Mouse (Mus musculus) heart, adult 2 months (tissue): Measurements from ENCODE around the gene Snd1. TPM values are rescaled to one million over a fixed set of nuclear protein-coding genes. Genes with fewer than 3 reads are reported as not detected.

Experiments used
- DNase-seq, 2 experiments: peaks; one replicate each; pipeline ENCODE4 v3.0.0; 2021
- H3K27ac ChIP-seq: fragments of 200-600 bp; 2 replicates; pipeline ENCODE4 v1.8.1; 2022
- H3K27me3 ChIP-seq: fragments of 200-500 bp; 2 replicates; pipeline ENCODE4 v1.6.1; 2012; ENCODE audit warnings: mild to moderate bottlenecking, low read length, inconsistent platforms, mixed read lengths; ENCODE audit not compliant: control insufficient read depth, insufficient read depth
- H3K36me3 ChIP-seq: fragments of 200-500 bp; 2 replicates; pipeline ENCODE4 v1.6.1; 2012; ENCODE audit warnings: low read length, inconsistent platforms; ENCODE audit not compliant: control insufficient read depth, insufficient read depth
- H3K4me1 ChIP-seq: fragments of 200-500 bp; 2 replicates; pipeline ENCODE4 v1.6.1; 2011; ENCODE audit warnings: low read length; ENCODE audit not compliant: control insufficient read depth, insufficient read depth
- H3K4me3 ChIP-seq: fragments of 200-600 bp; 2 replicates; pipeline ENCODE4 v1.8.1; 2022
- H3K79me2 ChIP-seq: fragments of 200-500 bp; replicated peaks from 2 replicates; pipeline ENCODE4 v1.6.1; 2012; ENCODE audit warnings: mild to moderate bottlenecking, inconsistent platforms, low read length, moderate library complexity, mixed read lengths; ENCODE audit not compliant: control insufficient read depth, insufficient read depth
- H3K9ac ChIP-seq: fragments of 200-500 bp; 2 replicates; pipeline ENCODE4 v1.6.1; 2012; ENCODE audit warnings: low read depth, mild to moderate bottlenecking, control low read depth, inconsistent platforms, low read length, mixed read lengths
- CTCF ChIP-seq: fragments of 200-600 bp; IDR thresholded peaks from 2 replicates; pipeline ENCODE4 v1.8.1; 2022; ENCODE audit warnings: antibody characterized with exemption, mild to moderate bottlenecking, moderate library complexity
- EP300 ChIP-seq: fragments of 200-500 bp; IDR thresholded peaks from 2 replicates; pipeline ENCODE4 v1.6.1; 2011; ENCODE audit warnings: low read depth, low read length, control low read depth; ENCODE audit not compliant: insufficient read depth
- POLR2A ChIP-seq: fragments of 200-500 bp; IDR thresholded peaks from 2 replicates; pipeline ENCODE4 v1.6.1; 2011; ENCODE audit warnings: mild to moderate bottlenecking, low read depth, low read length, control low read depth; ENCODE audit not compliant: insufficient read depth
- WGBS: fragments of 180-500 bp; shearing (Covaris S2); methylation state at CpG from one replicate; pipeline ENCODE4 v1.1.7; 2018; 5-methylcytosine and 5-hydroxymethylcytosine counted together
- intact Hi-C: fragments of 180-260 bp; cut with DNase I; formaldehyde crosslinking; loops from one replicate; pipeline ENCODE4 v1.15.1; 2025
- polyA plus RNA-seq: library from polyadenylated mRNA; depleted of rRNA; stranded (reverse); fragments of >200 nt; gene quantifications from 2 replicates; pipeline ENCODE4 v1.2.3, GENCODE M21; 2012
- total RNA-seq, 2 experiments: library from RNA; stranded (reverse); gene quantifications; 2 replicates each; pipeline ENCODE4 v1.2.3; 2021

Snd1 gene
- total and polyA plus RNA-seq, 3 experiments, result 39.9 to 74.1 (median 62.4) TPM

GRCm38 (mm10) chr6:28817039-28817438 is 342.1 kb downstream of the Snd1 start:
- peak in 1 of 2 experiments; percentile 28 for DNase-seq
- 44% methylated on average over 9 of the region's 9 CpGs for WGBS
- no peak for TF ChIP-seq POLR2A
- no peak for TF ChIP-seq EP300
- TF ChIP-seq CTCF, result no peak
- intact Hi-C loops, result no loop called here
- Histone ChIP-seq H3K36me3 (no peaks in the 10 kb centered on the region), H3K4me3 (no peak overlapping the region), H3K27me3 (no peaks in the 10 kb centered on the region), H3K9ac (no peak overlapping the region), H3K4me1 (no peaks in the 10 kb centered on the region), H3K79me2 (no peaks in the 10 kb centered on the region), H3K27ac (no peak overlapping the region)

- H3K27ac ChIP-seq, result no peak overlapping the region
- H3K4me1 ChIP-seq, result no peaks in the 10 kb centered on the region
- no peaks in the 10 kb centered on the region for H3K79me2 ChIP-seq
- H3K4me3 ChIP-seq, result no peak overlapping the region
- no peaks in the 10 kb centered on the region for H3K36me3 ChIP-seq
- no peak for DNase-seq
- intact Hi-C loops, result no loop called here
- 84% methylated on average over 13 of the region's 13 CpGs for WGBS
- no peaks in the 10 kb centered on the region for H3K27me3 ChIP-seq
- no peak for TF ChIP-seq POLR2A
- no peak for TF ChIP-seq CTCF
- TF ChIP-seq EP300, result no peak
- H3K9ac ChIP-seq, result no peak overlapping the region
These were observed 344.8 kb downstream of the Snd1 start for GRCm38 (mm10) chr6:28819509-28820358.

GRCm38 (mm10) chr6:28822296-28822695 is 347.4 kb downstream of the Snd1 start:
- Histone ChIP-seq H3K4me1 (no peaks in the 10 kb centered on the region), H3K9ac (no peak overlapping the region), H3K4me3 (no peak overlapping the region), H3K79me2 (no peaks in the 10 kb centered on the region), H3K27ac (no peak overlapping the region), H3K27me3 (no peaks in the 10 kb centered on the region), H3K36me3 (no peaks in the 10 kb centered on the region)
- no peak for DNase-seq
- WGBS, result 47% methylated on average over 3 of the region's 3 CpGs
- TF ChIP-seq EP300 (no peak), CTCF (no peak), POLR2A (no peak)
- intact Hi-C loops, result no loop called here

- 88% methylated on average over 3 of the region's 3 CpGs for whole genome bisulfite sequencing
- H3K79me2 ChIP-seq, result no peaks in the 10 kb centered on the region
- no peaks in the 10 kb centered on the region for H3K4me1 ChIP-seq
- H3K27me3 ChIP-seq, result no peaks in the 10 kb centered on the region
- DNase-seq, result no peak
- no peak for TF ChIP-seq EP300
- no peak for TF ChIP-seq CTCF
- TF ChIP-seq POLR2A, result no peak
- no peak overlapping the region for H3K9ac ChIP-seq
- H3K36me3 ChIP-seq, result no peaks in the 10 kb centered on the region
- no peak overlapping the region for H3K4me3 ChIP-seq
- no peak overlapping the region for H3K27ac ChIP-seq
- intact Hi-C loops, result no loop called here
These were observed 348.4 kb downstream of the Snd1 start for GRCm38 (mm10) chr6:28823375-28823774.

GRCm38 (mm10) chr6:28823802-28824201 is 348.9 kb downstream of the Snd1 start:
- no peak overlapping the region for H3K9ac ChIP-seq
- intact Hi-C loops, result no loop called here
- no peak overlapping the region for H3K27ac ChIP-seq
- no peaks in the 10 kb centered on the region for H3K79me2 ChIP-seq
- DNase-seq, result peak in 1 of 2 experiments; percentile 41
- no peaks in the 10 kb centered on the region for H3K36me3 ChIP-seq
- no peak for TF ChIP-seq POLR2A
- no peak for TF ChIP-seq EP300
- no peak for TF ChIP-seq CTCF
- no peaks in the 10 kb centered on the region for H3K27me3 ChIP-seq
- H3K4me3 ChIP-seq, result no peak overlapping the region
- 89% methylated on average over 5 of the region's 5 CpGs for WGBS
- no peaks in the 10 kb centered on the region for H3K4me1 ChIP-seq

- 92% methylated on average over 3 of the region's 3 CpGs for WGBS
- H3K79me2 ChIP-seq, result no peaks in the 10 kb centered on the region
- no peak overlapping the region for H3K4me3 ChIP-seq
- no peaks in the 10 kb centered on the region for H3K27me3 ChIP-seq
- no peaks in the 10 kb centered on the region for H3K4me1 ChIP-seq
- intact Hi-C loops, result loop anchor here (5.0 kb wide), 1 partner anchor 294 kb away; no protein-coding TSS in a partner anchor
- TF ChIP-seq POLR2A (no peak), CTCF (no peak)
- no peaks in the 10 kb centered on the region for H3K36me3 ChIP-seq
- no peak overlapping the region for H3K9ac ChIP-seq
- no peak overlapping the region for H3K27ac ChIP-seq
- no peak for DNase-seq
These were observed 351.0 kb downstream of the Snd1 start for GRCm38 (mm10) chr6:28825894-28826293.
